Mouse (Mus musculus) hindbrain, embryonic 11.5 days (tissue): ENCODE data around the gene Rbfox1. TPM values are rescaled to one million over a fixed set of nuclear protein-coding genes. Genes with fewer than 3 reads are reported as not detected.

ENCODE experiments used
- ATAC-seq: fragments of 200-750 bp; cut with Nextera tagmentation; 2 replicates; pipeline ENCODE4 v1.8.0; 2017; ENCODE audit warnings: mild to moderate bottlenecking, moderate TSS enrichment, moderate library complexity; ENCODE audit not compliant: low FRiP score
- DNase-seq: peaks from one replicate; pipeline ENCODE4 v3.0.0-alpha.2; 2015; ENCODE audit warnings: low spot score
- H3K27ac ChIP-seq: fragments of 300-500 bp; sonication (generic); 2 replicates; pipeline ENCODE4 v1.5.1; 2014; ENCODE audit warnings: mild to moderate bottlenecking, low read depth, low read length
- H3K27me3 ChIP-seq: fragments of 300-500 bp; sonication (generic); 2 replicates; pipeline ENCODE4 v1.6.1; 2014; ENCODE audit warnings: mild to moderate bottlenecking, low read length, moderate library complexity, mixed read lengths; ENCODE audit not compliant: control insufficient read depth, insufficient read depth
- H3K36me3 ChIP-seq: fragments of 300-500 bp; sonication (generic); 2 replicates; pipeline ENCODE4 v1.6.1; 2014; ENCODE audit warnings: mild to moderate bottlenecking, low read length, moderate library complexity, mixed read lengths; ENCODE audit not compliant: control insufficient read depth, insufficient read depth
- H3K4me1 ChIP-seq: fragments of 300-500 bp; sonication (generic); replicated peaks from 2 replicates; pipeline ENCODE4 v1.6.1; 2014; ENCODE audit warnings: low read length, mixed read lengths; ENCODE audit not compliant: control insufficient read depth, insufficient read depth
- H3K4me2 ChIP-seq: fragments of 300-500 bp; sonication (generic); replicated peaks from 2 replicates; pipeline ENCODE4 v1.6.1; 2014; ENCODE audit warnings: mild to moderate bottlenecking, low read depth, low read length
- H3K4me3 ChIP-seq: fragments of 300-500 bp; sonication (generic); 2 replicates; pipeline ENCODE4 v1.5.1; 2014; ENCODE audit warnings: low read depth, low read length
- H3K9ac ChIP-seq: fragments of 300-500 bp; sonication (generic); 2 replicates; pipeline ENCODE4 v1.6.1; 2014; ENCODE audit warnings: low read depth, low read length
- H3K9me3 ChIP-seq: fragments of 300-500 bp; sonication (generic); 2 replicates; pipeline ENCODE4 v1.6.1; 2016; ENCODE audit warnings: low read length; ENCODE audit not compliant: control insufficient read depth
- WGBS: fragments of 180-500 bp; shearing (Covaris S2); extraction: QIAGEN DNeasy Blood & Tissue Kit; methylation state at CpG from one replicate; pipeline ENCODE4 v1.1.7; 2014; 5-methylcytosine and 5-hydroxymethylcytosine counted together
- polyA plus RNA-seq: library from polyadenylated mRNA; unstranded; fragments of >200 nt; fragmentation: Nextera tagmentation; extraction: Ambion mirVana; gene quantifications from 2 replicates; pipeline ENCODE4 v1.2.1, GENCODE M21; 2014

The Rbfox1 gene
- polyA plus RNA-seq, 1 experiment from 2014 or later: 20.3 TPM

DNA sequence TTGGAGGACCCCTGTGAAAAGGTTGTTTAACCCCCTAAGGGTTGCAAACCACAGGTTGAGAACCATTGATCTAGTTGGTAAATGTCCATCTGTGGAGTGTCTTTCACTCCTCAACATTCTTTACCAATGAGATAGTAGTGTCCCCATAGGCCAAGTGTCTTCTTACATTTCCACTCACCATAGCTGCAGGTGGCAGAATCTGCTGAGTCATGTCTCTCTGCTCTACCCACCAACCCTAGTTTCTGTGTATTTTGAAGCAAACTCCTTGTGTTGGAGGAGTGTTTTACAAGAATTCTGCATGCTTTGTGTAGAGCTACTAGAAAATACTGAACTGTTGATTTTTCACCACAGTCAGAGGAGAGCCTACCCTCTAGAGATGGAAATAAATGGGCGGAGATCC, 1191.2 kb downstream of the Rbfox1 start:
- Histone ChIP-seq H3K4me2 (no peak overlapping the region), H3K4me1 (no peaks in the 10 kb centered on the region), H3K9ac (no peak overlapping the region), H3K27ac (no peak overlapping the region), H3K4me3 (no peak overlapping the region), H3K36me3 (no peaks in the 10 kb centered on the region), H3K9me3 (no peaks in the 10 kb centered on the region), H3K27me3 (no peaks in the 10 kb centered on the region)
- 89% methylated on average over 1 of the region's 1 CpGs for WGBS
- DNase-seq (no peak), ATAC-seq (no peak)

DNA sequence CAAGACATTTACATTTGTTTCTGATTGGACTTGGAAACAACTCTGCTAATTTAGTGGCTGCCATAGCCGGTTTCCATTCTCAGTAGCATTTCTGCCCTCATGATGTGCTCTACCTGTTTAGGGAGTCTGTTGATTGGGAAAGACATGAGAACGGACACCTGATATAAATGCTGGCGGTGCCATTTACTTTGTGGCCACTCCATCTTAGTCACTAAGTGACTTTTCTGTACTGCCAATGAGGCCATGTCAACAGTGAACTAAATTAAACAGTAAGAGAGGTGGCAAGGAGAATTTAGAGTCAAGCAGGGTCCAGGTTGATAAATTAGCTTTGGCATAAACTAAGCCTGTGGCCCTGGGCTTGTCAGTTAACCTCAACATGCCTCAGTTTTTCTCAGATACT, 1191.6 kb downstream of the Rbfox1 start:
- 93% methylated on average over 3 of the region's 3 CpGs for WGBS
- H3K27ac ChIP-seq: no peak overlapping the region
- no peaks in the 10 kb centered on the region for H3K27me3 ChIP-seq
- H3K4me1 ChIP-seq: no peaks in the 10 kb centered on the region
- no peak overlapping the region for H3K9ac ChIP-seq
- H3K9me3 ChIP-seq: no peaks in the 10 kb centered on the region
- DNase-seq: no peak
- no peak for ATAC-seq
- H3K4me2 ChIP-seq: no peak overlapping the region
- no peak overlapping the region for H3K4me3 ChIP-seq
- H3K36me3 ChIP-seq: no peaks in the 10 kb centered on the region

DNA sequence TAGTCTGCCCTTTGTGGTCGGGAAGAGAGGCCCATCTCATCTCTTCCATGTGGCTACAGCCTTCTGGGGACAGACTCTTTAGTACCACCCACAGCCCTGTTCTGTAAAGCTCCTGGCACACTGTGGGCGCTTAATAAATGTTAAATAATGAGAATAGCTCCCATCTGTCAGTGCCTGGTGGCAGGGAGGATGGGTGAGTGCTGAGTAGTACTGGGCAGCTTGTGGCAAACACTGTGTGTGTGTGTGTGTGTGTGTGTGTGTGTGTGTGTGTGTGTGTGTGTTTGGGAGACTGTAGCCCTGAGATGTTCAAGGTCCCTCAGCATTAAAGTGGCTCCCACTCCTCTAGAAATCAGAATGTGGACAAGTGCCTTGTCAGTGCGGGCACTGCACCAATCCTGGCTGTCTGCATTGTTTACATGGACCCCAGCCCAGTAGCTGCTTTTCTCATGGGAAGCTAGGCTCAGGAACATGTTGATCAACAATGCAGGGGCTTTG, 1196.0 kb downstream of the Rbfox1 start:
- no peak for ATAC-seq
- H3K9ac ChIP-seq: no peak overlapping the region
- 76% methylated on average over 3 of the region's 3 CpGs for WGBS
- no peaks in the 10 kb centered on the region for H3K36me3 ChIP-seq
- H3K4me2 ChIP-seq: no peak overlapping the region
- H3K4me1 ChIP-seq: no peaks in the 10 kb centered on the region
- H3K27me3 ChIP-seq: no peaks in the 10 kb centered on the region
- no peak overlapping the region for H3K4me3 ChIP-seq
- no peaks in the 10 kb centered on the region for H3K9me3 ChIP-seq
- H3K27ac ChIP-seq: no peak overlapping the region
- DNase-seq: no peak

DNA sequence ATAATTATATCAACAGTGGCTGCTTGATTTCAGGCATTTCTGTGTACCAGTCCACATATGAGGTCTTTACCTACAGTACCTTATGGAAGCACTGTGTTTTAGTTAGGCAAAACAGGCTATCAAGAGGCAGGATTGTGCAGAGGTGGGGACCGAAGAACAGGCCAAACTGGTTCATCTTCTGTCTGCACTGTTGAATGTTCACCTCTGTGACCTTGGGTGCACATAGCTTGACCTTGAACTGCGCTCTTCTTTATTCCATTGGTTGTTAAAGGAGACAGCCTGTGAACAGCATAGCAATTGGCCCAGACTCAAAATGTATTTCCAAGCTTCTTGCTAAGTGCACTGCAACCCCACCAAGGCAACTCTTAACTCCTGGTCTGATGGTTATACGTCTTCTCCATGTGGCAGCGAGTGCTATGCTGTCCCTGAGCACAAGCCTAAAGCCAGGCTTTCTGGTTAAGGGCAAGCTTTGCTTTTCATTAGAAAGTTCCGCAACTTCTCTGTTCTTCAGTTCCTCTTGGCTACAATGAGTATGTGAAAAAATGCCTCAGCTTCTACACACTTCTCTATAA, 1196.6 kb downstream of the Rbfox1 start:
- no peak overlapping the region for H3K27ac ChIP-seq
- H3K9ac ChIP-seq: no peak overlapping the region
- no peak for ATAC-seq
- no peak for DNase-seq
- H3K4me2 ChIP-seq: no peak overlapping the region
- H3K27me3 ChIP-seq: no peaks in the 10 kb centered on the region
- H3K4me3 ChIP-seq: no peak overlapping the region
- no peaks in the 10 kb centered on the region for H3K36me3 ChIP-seq
- WGBS: 82% methylated on average over 5 of the region's 5 CpGs
- H3K4me1 ChIP-seq: no peaks in the 10 kb centered on the region
- no peaks in the 10 kb centered on the region for H3K9me3 ChIP-seq

DNA sequence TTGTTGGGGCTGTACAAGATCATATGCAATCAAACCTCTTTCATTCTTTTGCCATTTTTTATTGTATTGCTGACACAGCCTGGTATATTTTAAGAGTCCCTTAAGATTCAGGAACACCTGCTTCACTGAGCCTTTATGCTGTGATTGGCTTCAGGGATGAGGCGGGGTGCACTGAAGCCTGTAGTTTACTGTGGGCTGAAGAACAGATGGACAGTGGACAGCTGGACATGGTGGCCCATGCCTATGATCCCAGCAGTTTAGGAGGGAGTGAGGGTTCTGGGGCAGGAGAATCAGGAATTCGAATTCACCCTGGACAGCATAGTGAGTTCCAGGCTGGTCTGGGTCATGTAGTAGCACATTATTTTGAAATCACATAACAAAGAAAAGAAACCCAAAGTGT, 1198.8 kb downstream of the Rbfox1 start:
- Histone ChIP-seq H3K9me3 (no peaks in the 10 kb centered on the region), H3K4me3 (no peak overlapping the region), H3K36me3 (no peaks in the 10 kb centered on the region), H3K27me3 (no peaks in the 10 kb centered on the region), H3K4me1 (no peaks in the 10 kb centered on the region), H3K4me2 (no peak overlapping the region), H3K9ac (no peak overlapping the region), H3K27ac (no peak overlapping the region)
- 88% methylated on average over 2 of the region's 2 CpGs for whole genome bisulfite sequencing
- ATAC-seq (no peak), DNase-seq (no peak)

DNA sequence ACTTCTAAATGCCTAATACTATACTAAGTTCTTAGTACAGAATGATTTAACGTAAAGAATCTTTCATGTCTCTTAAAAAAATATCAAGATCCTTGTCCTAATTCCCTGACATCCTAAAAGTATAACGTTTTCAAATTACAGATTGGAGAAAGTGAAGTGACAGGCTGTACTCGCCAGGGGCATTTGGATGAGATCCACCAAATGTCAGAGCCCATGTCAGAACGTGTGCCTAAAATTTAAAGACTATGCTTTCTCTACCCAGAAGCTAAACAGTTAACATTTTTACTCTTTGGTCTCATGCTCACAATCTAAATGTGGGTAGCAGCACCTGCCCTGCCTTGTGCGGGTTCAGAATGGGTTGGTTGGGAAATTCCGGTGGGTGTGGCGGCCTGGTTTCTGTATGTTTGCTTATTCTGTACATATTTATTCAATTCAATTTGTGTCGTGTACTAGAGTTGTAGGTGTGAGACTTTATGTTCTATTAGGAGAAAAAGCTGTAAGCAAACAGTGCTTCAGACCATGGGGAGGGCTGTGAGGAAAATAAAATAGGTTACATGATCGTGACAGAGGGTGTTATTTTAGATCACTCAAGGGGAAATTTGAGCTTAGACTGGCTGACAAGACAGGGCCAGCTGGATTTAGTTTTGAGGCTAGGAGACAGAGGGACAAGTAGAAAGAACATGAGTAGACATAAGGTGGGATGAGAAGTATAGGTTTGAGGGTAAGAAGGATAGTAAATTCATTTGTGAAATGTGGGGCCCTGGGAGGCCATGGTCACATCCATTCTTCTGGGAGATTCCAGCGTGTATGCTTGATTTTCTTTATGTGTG, 1203.7 kb downstream of the Rbfox1 start:
- DNase-seq (no peak), ATAC-seq (no peak)
- Histone ChIP-seq H3K27me3 (no peaks in the 10 kb centered on the region), H3K4me1 (no peaks in the 10 kb centered on the region), H3K4me2 (no peak overlapping the region), H3K36me3 (no peaks in the 10 kb centered on the region), H3K27ac (no peak overlapping the region), H3K9ac (no peak overlapping the region), H3K4me3 (no peak overlapping the region), H3K9me3 (no peaks in the 10 kb centered on the region)
- 84% methylated on average over 10 of the region's 10 CpGs for WGBS

DNA sequence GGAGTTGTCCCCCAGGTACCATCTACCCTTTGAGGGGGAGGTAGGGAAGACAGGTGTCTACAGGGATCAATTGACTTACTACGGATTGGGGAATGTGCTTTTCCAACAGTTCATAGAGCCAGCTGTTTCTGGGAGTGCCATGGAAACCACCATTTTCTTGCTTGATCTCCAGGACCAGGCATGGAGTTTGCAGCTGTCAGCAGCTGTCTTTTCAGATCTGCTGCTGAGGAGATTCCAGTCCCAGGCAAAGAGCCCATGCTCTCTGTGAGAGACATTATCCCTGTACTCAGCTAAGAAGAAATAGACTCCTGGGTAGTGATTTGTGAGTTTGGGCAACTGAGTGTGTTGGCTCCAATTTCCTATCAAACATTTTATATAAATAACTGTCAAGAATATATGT, 1204.3 kb downstream of the Rbfox1 start:
- H3K27me3 ChIP-seq: no peaks in the 10 kb centered on the region
- ATAC-seq (no peak), DNase-seq (no peak)
- H3K36me3 ChIP-seq: no peaks in the 10 kb centered on the region
- no peak overlapping the region for H3K27ac ChIP-seq
- H3K4me3 ChIP-seq: no peak overlapping the region
- no peak overlapping the region for H3K4me2 ChIP-seq
- no peak overlapping the region for H3K9ac ChIP-seq
- no peaks in the 10 kb centered on the region for H3K9me3 ChIP-seq
- WGBS: 83% methylated on average over 1 of the region's 1 CpGs
- no peaks in the 10 kb centered on the region for H3K4me1 ChIP-seq

DNA sequence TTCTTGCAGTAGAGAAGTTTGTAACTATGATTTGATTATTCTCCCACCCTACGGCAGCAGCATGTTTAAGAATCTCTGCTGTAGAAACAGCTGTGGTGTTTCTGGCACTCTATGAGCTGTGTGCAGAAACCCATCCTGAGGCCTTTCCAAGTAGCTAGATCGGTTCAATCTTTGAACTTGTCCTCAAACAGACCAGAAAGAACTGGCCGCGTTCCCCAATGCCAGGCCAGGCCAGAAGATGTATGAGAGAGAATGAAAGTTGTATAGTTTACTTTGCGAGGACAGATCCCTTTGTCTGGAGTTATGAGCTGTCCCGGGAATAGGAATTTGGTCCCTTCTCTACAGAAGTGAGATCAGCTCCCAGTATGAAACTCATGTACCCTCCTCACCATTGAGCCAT, 1205.0 kb downstream of the Rbfox1 start:
- Histone ChIP-seq H3K4me1 (no peaks in the 10 kb centered on the region), H3K36me3 (no peaks in the 10 kb centered on the region), H3K27ac (no peak overlapping the region), H3K27me3 (no peaks in the 10 kb centered on the region), H3K9ac (no peak overlapping the region), H3K4me3 (no peak overlapping the region), H3K9me3 (no peaks in the 10 kb centered on the region), H3K4me2 (no peak overlapping the region)
- DNase-seq (no peak), ATAC-seq (no peak)
- 87% methylated on average over 6 of the region's 6 CpGs for WGBS

DNA sequence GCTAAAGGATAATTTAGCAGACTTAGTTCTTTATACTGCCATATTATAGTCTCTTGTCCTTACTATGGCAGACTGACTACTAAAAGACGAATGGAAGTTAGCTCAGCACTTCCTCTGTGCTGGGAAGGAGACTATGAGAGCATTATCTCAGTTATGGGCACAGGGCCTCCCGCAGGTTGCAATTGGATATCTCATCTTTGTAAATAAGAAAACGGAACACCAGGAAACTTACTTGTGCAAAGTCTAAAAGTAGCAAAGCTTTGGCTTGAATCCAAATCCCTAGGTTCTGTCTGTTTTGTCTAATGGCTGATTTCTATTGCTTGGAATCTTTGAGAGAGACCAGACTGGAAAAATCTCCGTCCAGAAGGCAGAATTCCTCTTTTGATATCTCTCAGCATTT, 1207.7 kb downstream of the Rbfox1 start:
- Histone ChIP-seq H3K27ac (no peak overlapping the region), H3K4me2 (no peak overlapping the region), H3K9me3 (no peaks in the 10 kb centered on the region), H3K27me3 (no peaks in the 10 kb centered on the region), H3K36me3 (no peaks in the 10 kb centered on the region), H3K4me3 (no peak overlapping the region), H3K9ac (no peak overlapping the region), H3K4me1 (no peaks in the 10 kb centered on the region)
- WGBS: 87% methylated on average over 4 of the region's 4 CpGs
- ATAC-seq (no peak), DNase-seq (no peak)
